In genomic region chr3:96055294-96055693, GRCm38 (mm10) we compare ENCODE assay signal across 19 mouse cellular contexts. TPM values are rescaled to one million over a fixed set of nuclear protein-coding genes. Genes with fewer than 3 reads are reported as not detected.
DNase-seq lines count a peak whose midpoint lies in the region; ATAC-seq and TF ChIP-seq lines count a peak whose summit lies in the region.
"Had no signal": no experiment of that assay in that cellular context is flagged by ENCODE, and none has a peak within 500 bp of the region (broad histone marks: within the 10 kb centered on the region; RNA-seq: fewer than 3 reads in every experiment).

No protein-coding gene starts in this region.

- no peaks in the 10 kb centered on the region for H3K4me1 ChIP-seq in intestine, embryonic 14.5 days (replicated peaks; ENCODE audit: control insufficient read depth, insufficient read depth, low read length)
- H3K4me1 ChIP-seq in intestine, postnatal 0 days (replicated peaks; ENCODE audit: control insufficient read depth, insufficient read depth, low read length), result peaks cover 7% of the 10 kb centered on the region; the same call in 1 of the 2 replicates

- no peak overlapping the region for H3K9ac ChIP-seq in intestine, embryonic 14.5 days (ENCODE audit: low read length)
- H3K9ac ChIP-seq in intestine, postnatal 0 days (ENCODE audit: low read depth, low read length), result no peak overlapping the region
- H3K9ac ChIP-seq: forebrain, embryonic 13.5 days; forebrain, embryonic 15.5 days; forebrain, postnatal 0 days had no signal

- peak; percentile 36 for DNase-seq in cerebellum, adult 9-10 months
- no peak for DNase-seq in cerebellum, adult 11 months
- DNase-seq in heart, adult 11 months, result peak; percentile 85
- DNase-seq in heart, postnatal 10 days, result no peak
- peak; percentile 28 for DNase-seq in intestine, embryonic 14.5 days (ENCODE audit: low spot score)
- DNase-seq: adrenal gland, adult 2 months; adrenal gland, postnatal 10 days; adrenal gland, postnatal 25 days; B cell, adult 2 months; cerebellum, adult 11-12 months; cerebellum, adult 2 months; cerebellum, adult 9-11 months; cerebellum, postnatal 14 days; cerebellum, postnatal 36 days; forebrain, postnatal 0 days had no signal

- no peak overlapping the region for H3K4me2 ChIP-seq in intestine, embryonic 14.5 days (ENCODE audit: low read length)
- no peak overlapping the region for H3K4me2 ChIP-seq in intestine, postnatal 0 days (replicated peaks; ENCODE audit: low read depth)
- H3K4me2 ChIP-seq: forebrain, embryonic 13.5 days; forebrain, embryonic 15.5 days had no signal

- H3K9me3 ChIP-seq in intestine, embryonic 14.5 days (ENCODE audit: control insufficient read depth, low read length), result no peaks in the 10 kb centered on the region
- no peaks in the 10 kb centered on the region for H3K9me3 ChIP-seq in intestine, postnatal 0 days (ENCODE audit: control insufficient read depth)
- H3K9me3 ChIP-seq: forebrain, embryonic 13.5 days; forebrain, embryonic 15.5 days had no signal

- no peak for ATAC-seq in intestine, embryonic 14.5 days (replicated peaks; ENCODE audit: low FRiP score, low TSS enrichment, low read depth)
- ATAC-seq in intestine, postnatal 0 days, result no peak
- ATAC-seq: forebrain, embryonic 13.5 days; forebrain, embryonic 15.5 days; forebrain, postnatal 0 days had no signal

- no peak overlapping the region for H3K4me3 ChIP-seq in intestine, embryonic 14.5 days (ENCODE audit: low read depth, low read length)
- no peak overlapping the region for H3K4me3 ChIP-seq in intestine, postnatal 0 days (ENCODE audit: low read depth, low read length)
- H3K4me3 ChIP-seq in C2C12 (ENCODE audit: insufficient read depth, poor library complexity, severe bottlenecking), result no peak overlapping the region
- H3K4me3 ChIP-seq: forebrain, embryonic 13.5 days; forebrain, embryonic 15.5 days had no signal

- peaks cover 17% of the 10 kb centered on the region for H3K79me2 ChIP-seq in C2C12 (ENCODE audit: control insufficient read depth, insufficient read depth)

- 0 out of 2 replicates have a peak, but pooled peaks cover 7% of the 10 kb centered on the region for H3K36me3 ChIP-seq in intestine, embryonic 14.5 days (ENCODE audit: control insufficient read depth, insufficient read depth, low read length)
- no peaks in the 10 kb centered on the region for H3K36me3 ChIP-seq in intestine, postnatal 0 days (ENCODE audit: control insufficient read depth, insufficient read depth)
- H3K36me3 ChIP-seq in C2C12 (ENCODE audit: control insufficient read depth, insufficient read depth), result peaks cover 5% of the 10 kb centered on the region

- H3K27ac ChIP-seq in intestine, embryonic 14.5 days (ENCODE audit: low read depth), result no peak overlapping the region
- H3K27ac ChIP-seq in intestine, postnatal 0 days (ENCODE audit: low read depth, low read length), result no peak overlapping the region
- H3K27ac ChIP-seq: forebrain, embryonic 13.5 days; forebrain, embryonic 15.5 days had no signal

- no peaks in the 10 kb centered on the region for H3K27me3 ChIP-seq in intestine, embryonic 14.5 days (replicated peaks; ENCODE audit: control insufficient read depth, insufficient read depth, low read length)
- no peaks in the 10 kb centered on the region for H3K27me3 ChIP-seq in intestine, postnatal 0 days (replicated peaks; ENCODE audit: control insufficient read depth, insufficient read depth, low read length)
- no peaks in the 10 kb centered on the region for H3K27me3 ChIP-seq in C2C12 (ENCODE audit: control insufficient read depth, insufficient read depth, insufficient read length)
- H3K27me3 ChIP-seq: forebrain, embryonic 13.5 days; forebrain, embryonic 15.5 days had no signal

- peak overlapping the region; percentile 6 for H3ac ChIP-seq in C2C12 (ENCODE audit: control insufficient read depth, insufficient read length, low read depth)

- 89% methylated on average over 6 of the region's 6 CpGs for WGBS in intestine, embryonic 14.5 days
- WGBS in intestine, postnatal 0 days, result 73% methylated on average over 6 of the region's 6 CpGs

- H3K79me3 ChIP-seq in C2C12 (ENCODE audit: low read depth), result peaks cover 3% of the 10 kb centered on the region

- intact Hi-C loops in heart, postnatal 10 days (cut with DNase I), result no loop called here

- TF ChIP-seq CTCF in intestine, postnatal 0 days (IDR thresholded peaks at IDR 0.05; ENCODE audit: low read depth), result no peak
- TF ChIP-seq CTCF in C2C12 (IDR thresholded peaks at IDR 0.05; ENCODE audit: control insufficient read depth, insufficient read depth, insufficient read length), result no peak

TF ChIP-seq in C2C12, 6 proteins besides CTCF, POLR2A, EP300 and RAD21:
- no peak for TF ChIP-seq MAX (IDR thresholded peaks at IDR 0.05)
- TF ChIP-seq USF1 (IDR thresholded peaks at IDR 0.05; ENCODE audit: low read depth), result no peak
- TF ChIP-seq FOSL1 (IDR thresholded peaks at IDR 0.05; ENCODE audit: insufficient read depth, low read length, poor library complexity, severe bottlenecking), result no peak

RNA-seq across cellular contexts. Expression of gene Vps45, which starts 3.0 kb away (rescaled TPM):
- 10 to 100 TPM; 24.7 to 34.4 TPM for total RNA-seq in heart, postnatal 10 days (2021)
- 20.6 and 25.8 TPM in 2 replicates for polyA plus RNA-seq in intestine, embryonic 14.5 days (2014; fragmentation: Nextera tagmentation; extraction: Ambion mirVana)
- 22.5 and 27.1 TPM in 2 replicates for polyA plus RNA-seq in intestine, postnatal 0 days (2015; fragmentation: Nextera tagmentation; extraction: Ambion mirVana)
- polyA plus RNA-seq in C2C12 (2012; fragmentation: generic; extraction: Trizol), result 15.6 TPM

RNA-seq across cellular contexts. Expression of gene Otud7b, which starts 49.0 kb away (rescaled TPM):
- 10 to 100 TPM; 50.9 to 51.0 TPM for total RNA-seq in heart, postnatal 10 days (2021)
- polyA plus RNA-seq in intestine, embryonic 14.5 days (2014; fragmentation: Nextera tagmentation; extraction: Ambion mirVana), result 14.0 and 14.8 TPM in 2 replicates
- 16.6 and 17.0 TPM in 2 replicates for polyA plus RNA-seq in intestine, postnatal 0 days (2015; fragmentation: Nextera tagmentation; extraction: Ambion mirVana)
- 12.5 TPM for polyA plus RNA-seq in C2C12 (2012; fragmentation: generic; extraction: Trizol)

RNA-seq across cellular contexts. Expression of gene Plekho1, which starts 59.5 kb away (rescaled TPM):
- total RNA-seq in heart, postnatal 10 days (2021), result 100 to 1,000 TPM; 111 to 118 TPM
- polyA plus RNA-seq in intestine, embryonic 14.5 days (2014; fragmentation: Nextera tagmentation; extraction: Ambion mirVana), result 33.3 and 35.0 TPM in 2 replicates
- 18.9 and 23.8 TPM in 2 replicates for polyA plus RNA-seq in intestine, postnatal 0 days (2015; fragmentation: Nextera tagmentation; extraction: Ambion mirVana)
- polyA plus RNA-seq in C2C12 (2012; fragmentation: generic; extraction: Trizol), result 103 TPM

Comparison
In these comparisons a context has a peak if more than half of its experiments do, and no peak if none do; other contexts are left out.
1. DNase-seq: peak in cerebellum, adult 9-10 months (single experiment), heart, adult 11 months (single experiment) and intestine, embryonic 14.5 days (single experiment); none in cerebellum, adult 11 months (single experiment) and heart, postnatal 10 days (0 of 2).